Mouse (Mus musculus) CH12.LX (cell line): ENCODE measurements at regions not wholly inside any gene's neighbourhood (a gene's known extent, or its start where the extent isn't known, plus 50 kb on each side); places are given as distances from the start of the nearest gene placed in this dataset.

Experiments
- CTCF ChIP-seq, 2 experiments: IDR thresholded peaks in 1 of 2; conservative IDR thresholded peaks in 1 of 2; 2 replicates each; pipeline ENCODE4 v1.5.1; 2011 to 2012; ENCODE audit warnings: low read depth in 2 of 2, low read length in 2 of 2, improper control_type of control experiment in 1 of 2, inconsistent platforms in 1 of 2, mild to moderate bottlenecking in 1 of 2, moderate library complexity in 1 of 2
- HCFC1 ChIP-seq: IDR thresholded peaks from 2 replicates; pipeline ENCODE4 v1.6.1; 2012; ENCODE audit warnings: low read depth, mild to moderate bottlenecking, inconsistent platforms, low read length, improper control_type of control experiment
- MXI1 ChIP-seq: IDR thresholded peaks from 2 replicates; pipeline ENCODE4 v1.6.1; 2011; ENCODE audit warnings: mild to moderate bottlenecking, low read depth, low read length, improper control_type of control experiment
- POLR2A ChIP-seq: IDR thresholded peaks from 2 replicates; pipeline ENCODE4 v1.6.1; 2011; ENCODE audit warnings: low read depth, mild to moderate bottlenecking, improper control_type of control experiment, low read length
- POLR2AphosphoS2 ChIP-seq: IDR thresholded peaks from 2 replicates; pipeline ENCODE4 v1.6.1; 2011; ENCODE audit warnings: low read depth, low read length, improper control_type of control experiment
- ZC3H11A ChIP-seq: IDR thresholded peaks from 2 replicates; pipeline ENCODE4 v1.6.1; 2012; ENCODE audit warnings: low read depth, mild to moderate bottlenecking, inconsistent platforms, low read length, improper control_type of control experiment
- ZKSCAN1 ChIP-seq: IDR thresholded peaks from 2 replicates; pipeline ENCODE4 v1.6.1; 2012; ENCODE audit warnings: low read depth, inconsistent platforms, low read length, improper control_type of control experiment, borderline replicate concordance

DNA sequence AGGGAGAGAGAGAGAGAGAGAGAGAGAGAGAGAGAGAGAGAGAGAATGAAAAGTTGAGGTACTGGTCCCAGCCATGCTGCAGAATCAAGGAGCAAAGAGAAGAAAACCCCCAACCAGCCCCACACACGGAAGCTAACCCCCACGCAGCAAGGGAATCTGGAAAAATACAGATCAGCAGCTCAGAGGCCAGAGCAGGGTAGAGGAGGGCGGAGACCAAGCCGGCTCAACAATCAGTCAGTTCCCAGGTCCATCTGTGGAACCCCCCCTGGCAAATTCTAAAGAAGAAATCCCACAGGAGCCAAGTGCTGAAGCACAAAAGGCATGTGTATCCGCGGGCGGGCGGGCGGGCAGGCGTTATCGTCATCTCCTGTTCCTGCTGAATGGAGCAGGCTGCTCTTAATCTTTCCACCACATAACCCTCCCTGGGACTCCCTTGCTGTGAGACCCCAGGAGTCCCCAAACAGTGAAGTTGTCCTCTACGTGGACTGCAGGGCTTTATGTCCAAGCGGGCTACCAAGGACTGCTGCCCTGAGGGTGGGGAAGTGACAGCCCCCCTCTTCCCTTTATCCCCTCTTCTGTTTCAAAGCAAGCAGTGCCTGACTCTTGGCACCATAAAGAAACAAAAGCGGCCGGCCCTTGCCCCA lies 60.2 kb upstream of the Lhx5 start:
- TF ChIP-seq MXI1 (no peak), CTCF (conservative IDR thresholded peaks at IDR 0.05 in 1 of 2, IDR thresholded peaks at IDR 0.05 in 1 of 2; ENCODE audit: low read depth in 2 of 2, low read length in 2 of 2) (no peak), ZC3H11A (no peak), ZKSCAN1 (no peak), POLR2A (no peak), HCFC1 (no peak), POLR2AphosphoS2 (no peak)
